Mouse (Mus musculus) monocyte, adult 2 months (primary cell): ENCODE results near the gene Vmn2r36.
"Not testable (repeated sequence)": the region's sequence is repeated elsewhere in the genome, so short reads cannot be mapped to it uniquely, and the experiment has no call there.

Source experiments
- DNase-seq, 2 experiments: peaks; one replicate each; pipeline ENCODE4 v3.0.0; 2022; ENCODE audit warnings: low spot score in 2 of 2, low read depth in 1 of 2

Vmn2r36 gene

DNA sequence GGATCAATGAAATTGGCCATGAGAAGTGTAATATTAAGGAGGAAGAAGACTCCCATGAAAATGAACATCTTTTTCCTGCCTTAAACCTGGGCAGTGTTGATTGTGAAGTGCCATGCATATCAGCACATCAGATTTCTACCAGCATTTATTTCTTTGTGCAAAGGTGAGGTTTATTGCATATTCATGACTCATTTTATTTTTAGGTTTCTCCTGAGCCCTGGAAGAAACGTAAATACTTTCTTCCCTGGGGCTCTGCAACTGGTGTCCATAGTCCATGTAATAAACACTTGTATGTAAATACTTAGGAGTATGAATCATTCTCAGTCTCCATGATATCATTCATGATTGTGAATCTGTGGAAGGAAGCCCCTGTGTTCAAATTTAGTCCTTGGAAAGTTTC lies at the start of gene Vmn2r36:
Vmn2r36 (minus strand) TSS at position 101 of the 400 bp plus-strand sequence.
- not testable (repeated sequence) for DNase-seq
